Mouse (Mus musculus): ENCODE measurements at regions not wholly inside any gene's neighbourhood (a gene's known extent, or its start where the extent isn't known, plus 50 kb on each side); places are given as distances from the start of the nearest gene placed in this dataset.

GRCm38 (mm10) chr16:7529811-7530210 is 895.1 kb downstream of the Tmem114 start:
- TF ChIP-seq POLR2A (IDR thresholded peaks at IDR 0.05; ENCODE audit: insufficient read length, low read depth) (no peak), MAX (IDR thresholded peaks at IDR 0.05; ENCODE audit: low read depth) (no peak), MYOG (IDR thresholded peaks at IDR 0.05; ENCODE audit: control insufficient read depth in 1 of 3, insufficient read depth in 1 of 3, insufficient read length in 2 of 3, low read depth in 2 of 3) (no peak), POLR2AphosphoS2 (IDR thresholded peaks at IDR 0.05; ENCODE audit: insufficient read length, low read depth) (no peak), USF1 (IDR thresholded peaks at IDR 0.05; ENCODE audit: low read depth) (no peak), E2F4 (IDR thresholded peaks at IDR 0.05; ENCODE audit: insufficient read depth) (no peak), TCF12 (IDR thresholded peaks at IDR 0.05; ENCODE audit: insufficient read depth, poor library complexity, severe bottlenecking) (no peak), MYOD1 (IDR thresholded peaks at IDR 0.05; ENCODE audit: control insufficient read depth in 1 of 3, insufficient read length in 2 of 3, low read depth in 2 of 3) (no peak), REST (IDR thresholded peaks at IDR 0.05; ENCODE audit: insufficient read depth, insufficient read length) (no peak)

Measured in myocyte (in vitro differentiated cells).